Mouse (Mus musculus) hindbrain, embryonic 11.5 days (tissue): ENCODE data around the gene Rabgap1l. TPM values are rescaled to one million over a fixed set of nuclear protein-coding genes. Genes with fewer than 3 reads are reported as not detected.

ENCODE experiments used
- ATAC-seq: fragments of 200-750 bp; cut with Nextera tagmentation; 2 replicates; pipeline ENCODE4 v1.8.0; 2017; ENCODE audit warnings: mild to moderate bottlenecking, moderate TSS enrichment, moderate library complexity; ENCODE audit not compliant: low FRiP score
- DNase-seq: peaks from one replicate; pipeline ENCODE4 v3.0.0-alpha.2; 2015; ENCODE audit warnings: low spot score
- H3K27ac ChIP-seq: fragments of 300-500 bp; sonication (generic); 2 replicates; pipeline ENCODE4 v1.5.1; 2014; ENCODE audit warnings: mild to moderate bottlenecking, low read depth, low read length
- H3K27me3 ChIP-seq: fragments of 300-500 bp; sonication (generic); 2 replicates; pipeline ENCODE4 v1.6.1; 2014; ENCODE audit warnings: mild to moderate bottlenecking, low read length, moderate library complexity, mixed read lengths; ENCODE audit not compliant: control insufficient read depth, insufficient read depth
- H3K36me3 ChIP-seq: fragments of 300-500 bp; sonication (generic); 2 replicates; pipeline ENCODE4 v1.6.1; 2014; ENCODE audit warnings: mild to moderate bottlenecking, low read length, moderate library complexity, mixed read lengths; ENCODE audit not compliant: control insufficient read depth, insufficient read depth
- H3K4me1 ChIP-seq: fragments of 300-500 bp; sonication (generic); replicated peaks from 2 replicates; pipeline ENCODE4 v1.6.1; 2014; ENCODE audit warnings: low read length, mixed read lengths; ENCODE audit not compliant: control insufficient read depth, insufficient read depth
- H3K4me2 ChIP-seq: fragments of 300-500 bp; sonication (generic); replicated peaks from 2 replicates; pipeline ENCODE4 v1.6.1; 2014; ENCODE audit warnings: mild to moderate bottlenecking, low read depth, low read length
- H3K4me3 ChIP-seq: fragments of 300-500 bp; sonication (generic); 2 replicates; pipeline ENCODE4 v1.5.1; 2014; ENCODE audit warnings: low read depth, low read length
- H3K9ac ChIP-seq: fragments of 300-500 bp; sonication (generic); 2 replicates; pipeline ENCODE4 v1.6.1; 2014; ENCODE audit warnings: low read depth, low read length
- H3K9me3 ChIP-seq: fragments of 300-500 bp; sonication (generic); 2 replicates; pipeline ENCODE4 v1.6.1; 2016; ENCODE audit warnings: low read length; ENCODE audit not compliant: control insufficient read depth
- WGBS: fragments of 180-500 bp; shearing (Covaris S2); extraction: QIAGEN DNeasy Blood & Tissue Kit; methylation state at CpG from one replicate; pipeline ENCODE4 v1.1.7; 2014; 5-methylcytosine and 5-hydroxymethylcytosine counted together
- polyA plus RNA-seq: library from polyadenylated mRNA; unstranded; fragments of >200 nt; fragmentation: Nextera tagmentation; extraction: Ambion mirVana; gene quantifications from 2 replicates; pipeline ENCODE4 v1.2.1, GENCODE M21; 2014

The Rabgap1l gene
- polyA plus RNA-seq, 1 experiment from 2014 or later, result 20.0 TPM

DNA sequence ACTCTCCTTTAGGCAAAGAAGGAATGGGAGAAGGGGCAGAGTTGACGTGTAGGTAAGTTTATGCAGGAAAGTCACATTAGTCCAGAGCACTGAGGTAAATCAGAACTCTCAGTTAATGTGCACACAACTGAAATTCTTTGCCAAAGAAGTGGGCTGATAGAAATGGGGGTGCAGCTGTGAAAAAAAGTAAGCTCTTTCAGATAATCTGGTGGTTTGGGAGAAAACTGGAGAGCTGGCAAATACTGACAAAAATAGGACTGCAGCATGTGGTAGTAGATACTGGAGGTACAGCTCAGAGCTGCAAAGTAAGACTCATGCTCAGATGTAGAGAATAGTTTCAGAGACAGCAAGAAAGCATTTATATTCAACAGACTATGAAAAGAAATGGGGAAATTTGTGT lies 462.2 kb downstream of the Rabgap1l start:
- Histone ChIP-seq H3K9me3 (no peaks in the 10 kb centered on the region), H3K36me3 (no peaks in the 10 kb centered on the region), H3K4me3 (no peak overlapping the region), H3K27ac (no peak overlapping the region), H3K4me2 (no peak overlapping the region), H3K9ac (no peak overlapping the region), H3K27me3 (no peaks in the 10 kb centered on the region), H3K4me1 (no peaks in the 10 kb centered on the region)
- DNase-seq (no peak), ATAC-seq (no peak)
- 63% methylated on average over 1 of the region's 1 CpGs for WGBS

- WGBS, result 71% methylated on average over 2 of the region's 2 CpGs
- Histone ChIP-seq H3K27ac (no peak overlapping the region), H3K9me3 (no peaks in the 10 kb centered on the region), H3K4me2 (no peak overlapping the region), H3K4me1 (no peaks in the 10 kb centered on the region), H3K36me3 (no peaks in the 10 kb centered on the region), H3K4me3 (no peak overlapping the region), H3K9ac (no peak overlapping the region), H3K27me3 (no peaks in the 10 kb centered on the region)
- DNase-seq, result no peak
- no peak for ATAC-seq
Observed at GRCm38 (mm10) chr1:160330222-160330621, 462.8 kb downstream of the Rabgap1l start.

DNA sequence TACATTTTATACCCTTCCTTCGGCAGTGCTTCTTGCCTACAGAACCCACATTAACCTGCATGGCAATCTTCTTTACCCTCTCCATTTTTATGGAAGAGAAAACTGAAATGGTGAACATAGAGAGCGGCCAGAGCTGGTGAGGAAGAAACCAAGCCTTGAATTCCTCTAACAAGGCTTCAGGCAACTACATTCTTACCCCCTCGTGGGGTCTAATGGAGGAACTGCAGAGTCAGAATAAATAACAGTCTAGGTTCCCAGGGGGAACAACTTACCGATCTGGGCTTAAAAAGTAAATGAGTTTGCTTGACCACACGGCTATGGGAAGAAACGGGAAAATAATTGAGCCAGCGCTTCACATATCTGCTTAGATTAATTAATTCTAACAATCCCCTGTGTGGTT lies 463.2 kb downstream of the Rabgap1l start:
- DNase-seq (no peak), ATAC-seq (no peak)
- Histone ChIP-seq H3K9me3 (no peaks in the 10 kb centered on the region), H3K27me3 (no peaks in the 10 kb centered on the region), H3K4me3 (no peak overlapping the region), H3K9ac (no peak overlapping the region), H3K27ac (no peak overlapping the region), H3K36me3 (no peaks in the 10 kb centered on the region), H3K4me2 (no peak overlapping the region), H3K4me1 (no peaks in the 10 kb centered on the region)
- WGBS, result 64% methylated on average over 7 of the region's 7 CpGs

DNA sequence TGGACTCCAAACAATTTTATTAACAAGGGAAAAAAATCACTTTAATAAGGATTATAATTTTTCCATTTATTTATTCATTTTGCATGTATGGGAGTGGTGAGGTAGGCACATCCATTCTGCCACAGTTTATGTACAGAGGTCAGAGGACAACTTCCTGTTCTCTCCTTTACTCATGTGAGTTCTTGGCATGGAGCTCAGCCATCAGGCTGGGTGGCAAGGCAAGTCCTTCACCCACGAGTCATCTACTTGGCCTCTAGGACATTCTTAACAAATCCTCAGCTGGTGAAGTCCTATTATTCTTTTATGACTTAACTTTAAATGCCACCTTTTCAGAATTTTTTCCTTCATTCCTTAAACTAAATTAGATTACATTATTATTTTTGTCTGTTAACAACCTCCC lies 465.5 kb downstream of the Rabgap1l start:
- Histone ChIP-seq H3K9me3 (no peaks in the 10 kb centered on the region), H3K4me3 (no peak overlapping the region), H3K4me2 (no peak overlapping the region), H3K9ac (no peak overlapping the region), H3K36me3 (no peaks in the 10 kb centered on the region), H3K27me3 (no peaks in the 10 kb centered on the region), H3K27ac (no peak overlapping the region), H3K4me1 (no peaks in the 10 kb centered on the region)
- DNase-seq (no peak), ATAC-seq (no peak)
- 92% methylated on average over 1 of the region's 1 CpGs for WGBS

GRCm38 (mm10) chr1:160325542-160325941 lies 467.5 kb downstream of the Rabgap1l start:
- no peak overlapping the region for H3K9ac ChIP-seq
- no peaks in the 10 kb centered on the region for H3K4me1 ChIP-seq
- WGBS, result 63% methylated on average over 5 of the region's 5 CpGs
- no peak for DNase-seq
- H3K4me2 ChIP-seq, result no peak overlapping the region
- no peaks in the 10 kb centered on the region for H3K9me3 ChIP-seq
- no peaks in the 10 kb centered on the region for H3K27me3 ChIP-seq
- H3K36me3 ChIP-seq, result no peaks in the 10 kb centered on the region
- H3K27ac ChIP-seq, result no peak overlapping the region
- ATAC-seq, result no peak
- no peak overlapping the region for H3K4me3 ChIP-seq

- 88% methylated on average over 1 of the region's 1 CpGs for WGBS
- DNase-seq (no peak), ATAC-seq (no peak)
- Histone ChIP-seq H3K9ac (no peak overlapping the region), H3K27me3 (no peaks in the 10 kb centered on the region), H3K9me3 (no peaks in the 10 kb centered on the region), H3K36me3 (no peaks in the 10 kb centered on the region), H3K4me3 (no peak overlapping the region), H3K4me1 (no peaks in the 10 kb centered on the region), H3K4me2 (no peak overlapping the region), H3K27ac (no peak overlapping the region)
Observed at GRCm38 (mm10) chr1:160320690-160321089, 472.3 kb downstream of the Rabgap1l start.

GRCm38 (mm10) chr1:160318057-160318725 lies 474.8 kb downstream of the Rabgap1l start:
- no peak overlapping the region for H3K9ac ChIP-seq
- no peaks in the 10 kb centered on the region for H3K4me1 ChIP-seq
- H3K4me3 ChIP-seq, result no peak overlapping the region
- no peaks in the 10 kb centered on the region for H3K36me3 ChIP-seq
- H3K27ac ChIP-seq, result no peak overlapping the region
- H3K4me2 ChIP-seq, result no peak overlapping the region
- DNase-seq, result no peak
- H3K27me3 ChIP-seq, result no peaks in the 10 kb centered on the region
- H3K9me3 ChIP-seq, result no peaks in the 10 kb centered on the region
- 84% methylated on average over 8 of the region's 8 CpGs for WGBS
- ATAC-seq, result no peak

DNA sequence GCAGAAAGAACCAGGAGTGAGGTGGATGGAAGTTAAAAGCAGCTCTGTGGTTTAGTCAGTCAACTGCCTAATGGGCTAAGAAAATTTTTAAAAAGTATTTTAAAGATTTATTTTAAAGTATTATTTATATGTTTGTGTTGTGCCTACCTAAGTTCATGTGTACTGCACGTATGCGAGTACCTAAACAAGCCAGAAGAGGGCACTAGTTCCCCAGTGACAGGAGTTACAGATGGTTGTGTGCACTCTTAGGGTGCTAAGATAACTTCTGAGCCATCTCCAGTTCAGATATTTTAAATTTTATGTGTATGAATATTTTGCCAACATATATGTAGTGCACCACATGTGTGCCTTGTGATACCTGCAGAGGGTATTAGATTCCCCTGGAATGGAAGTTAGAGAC lies 476.8 kb downstream of the Rabgap1l start:
- no peaks in the 10 kb centered on the region for H3K9me3 ChIP-seq
- H3K4me1 ChIP-seq, result no peaks in the 10 kb centered on the region
- H3K9ac ChIP-seq, result no peak overlapping the region
- H3K27ac ChIP-seq, result no peak overlapping the region
- DNase-seq (no peak), ATAC-seq (no peak)
- no peaks in the 10 kb centered on the region for H3K27me3 ChIP-seq
- H3K4me3 ChIP-seq, result no peak overlapping the region
- H3K4me2 ChIP-seq, result no peak overlapping the region
- H3K36me3 ChIP-seq, result no peaks in the 10 kb centered on the region
- WGBS, result 91% methylated on average over 2 of the region's 2 CpGs

DNA sequence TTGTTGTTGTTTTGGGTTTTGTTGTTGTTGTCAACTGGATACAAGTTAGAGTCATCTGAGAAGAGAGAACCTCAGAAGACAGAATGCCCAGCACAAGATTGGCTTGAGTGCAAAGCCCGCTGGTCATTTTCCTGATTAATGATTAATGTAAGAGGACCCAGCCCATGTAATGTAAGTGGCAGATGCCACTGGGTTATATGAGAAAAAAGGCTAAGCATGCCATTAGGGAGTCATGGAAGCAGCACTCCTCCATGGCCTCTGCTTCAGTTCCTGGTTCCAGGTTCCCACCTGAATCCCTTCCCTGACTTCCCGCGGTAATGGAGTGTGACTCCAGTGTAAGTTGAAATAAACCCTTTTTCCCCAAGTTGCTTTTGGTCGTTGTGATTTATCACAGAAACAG lies 480.4 kb downstream of the Rabgap1l start:
- no peaks in the 10 kb centered on the region for H3K27me3 ChIP-seq
- no peaks in the 10 kb centered on the region for H3K9me3 ChIP-seq
- H3K4me2 ChIP-seq, result no peak overlapping the region

More for the DNA sequence above, 480.4 kb downstream of the Rabgap1l start:
- no peak overlapping the region for H3K4me3 ChIP-seq
- DNase-seq, result no peak
- H3K4me1 ChIP-seq, result no peaks in the 10 kb centered on the region
- no peak for ATAC-seq
- H3K27ac ChIP-seq, result no peak overlapping the region
- H3K36me3 ChIP-seq, result no peaks in the 10 kb centered on the region
- no peak overlapping the region for H3K9ac ChIP-seq
- whole genome bisulfite sequencing, result 81% methylated on average over 4 of the region's 4 CpGs
